Mouse (Mus musculus) B cell, adult 2 months (primary cell): Measurements from ENCODE around the gene Gdf3.

Source experiments
- DNase-seq, 2 experiments: peaks; one replicate each; pipeline ENCODE4 v3.0.0; 2022

The Gdf3 gene

DNA sequence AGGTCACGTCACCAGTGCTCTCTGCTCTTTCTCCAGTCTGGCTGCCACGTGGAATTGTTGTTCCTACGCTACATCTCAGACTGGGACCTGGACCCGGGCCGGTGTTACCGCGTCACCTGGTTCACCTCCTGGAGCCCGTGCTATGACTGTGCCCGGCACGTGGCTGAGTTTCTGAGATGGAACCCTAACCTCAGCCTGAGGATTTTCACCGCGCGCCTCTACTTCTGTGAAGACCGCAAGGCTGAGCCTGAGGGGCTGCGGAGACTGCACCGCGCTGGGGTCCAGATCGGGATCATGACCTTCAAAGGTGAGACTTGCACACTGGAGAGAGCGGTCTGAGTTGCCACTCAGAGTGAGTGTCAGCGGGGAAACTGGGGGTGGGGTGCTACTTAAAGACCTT, 48.9 kb downstream of the Gdf3 start:
- no peak for DNase-seq

- peak; percentile 87 for DNase-seq
Measured at GRCm38 (mm10) chr6:122560427-122560826, 49.5 kb downstream of the Gdf3 start.

- peak; percentile 83 to 84 for DNase-seq
Measured at GRCm38 (mm10) chr6:122556959-122557561, 52.8 kb downstream of the Gdf3 start.
